Mouse (Mus musculus): ENCODE measurements around the gene Dzip1. TPM values are rescaled to one million over a fixed set of nuclear protein-coding genes. Genes with fewer than 3 reads are reported as not detected.

Gene Dzip1
- total and polyA plus RNA-seq, 2 experiments from 2014 or later = 99.0 to 352 TPM

DNA sequence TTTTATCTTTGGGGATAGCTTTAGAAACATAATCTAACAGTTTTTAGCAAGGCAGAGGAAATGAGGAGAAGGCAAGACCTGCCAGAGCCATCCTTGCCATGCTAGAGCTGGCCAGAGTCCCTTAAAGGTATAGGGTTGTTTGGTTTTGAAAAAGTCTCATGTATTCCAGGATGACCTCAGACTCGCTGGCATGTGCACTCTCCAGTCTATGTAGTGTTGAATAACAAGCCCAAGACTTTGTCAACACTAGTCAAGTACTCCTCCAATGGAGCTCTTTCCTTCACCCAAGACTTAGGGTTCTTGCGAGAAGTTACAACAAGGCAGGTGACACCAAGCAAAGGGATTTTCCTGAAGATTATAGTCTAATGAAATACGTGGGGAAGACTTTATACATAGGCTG, 3.3 kb upstream of the Dzip1 start:
- Histone ChIP-seq H3K4me3 (ENCODE audit: low read length) (no peak overlapping the region), H3K4me2 (ENCODE audit: low read depth, low read length) (no peak overlapping the region), H3K36me3 (ENCODE audit: insufficient read depth, low read length) (no peaks in the 10 kb centered on the region), H3K27me3 (ENCODE audit: insufficient read depth, low read length) (no peaks in the 10 kb centered on the region), H3K4me1 (ENCODE audit: insufficient read depth, low read length) (no peaks in the 10 kb centered on the region), H3K27ac (no peak overlapping the region), H3K9ac (replicated peaks; ENCODE audit: low read length) (no peak overlapping the region), H3K9me3 (ENCODE audit: low read length) (no peaks in the 10 kb centered on the region)
- WGBS = 84% methylated on average over 3 of the region's 3 CpGs
- no peak for TF ChIP-seq CTCF (IDR thresholded peaks at IDR 0.05; ENCODE audit: low read depth)
- DNase-seq (ENCODE audit: low spot score) = no peak
- ATAC-seq = no peak

GRCm38 (mm10) chr14:118922667-118923184, 2.5 kb downstream of the Dzip1 start:
- TF ChIP-seq CTCF (IDR thresholded peaks at IDR 0.05; ENCODE audit: low read depth) = no peak

DNA sequence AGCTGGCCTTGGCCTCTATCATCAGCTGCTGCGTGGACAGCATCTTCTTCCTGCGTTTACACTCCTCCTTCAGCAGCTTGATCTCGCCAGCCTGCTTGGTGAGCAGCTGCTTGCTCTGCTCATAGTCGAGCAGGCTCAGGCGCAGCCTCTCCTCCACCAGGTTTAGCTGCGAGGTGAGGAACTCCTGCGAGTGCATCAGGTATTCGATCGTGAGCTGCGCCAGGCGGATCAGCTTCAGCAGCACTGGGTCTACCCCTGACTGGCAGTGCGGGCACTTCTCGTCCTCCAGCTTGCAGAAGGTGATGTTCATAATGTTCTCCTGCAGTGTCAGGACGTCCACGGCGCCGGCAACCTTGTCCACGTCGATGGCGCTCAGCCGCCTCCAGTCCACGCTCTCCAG, 3.0 kb downstream of the Dzip1 start:
- ATAC-seq (peak; percentile 10; the same call in 1 of the 2 replicates), DNase-seq (ENCODE audit: low spot score) (peak; percentile 46)
- peaks cover 7% of the 10 kb centered on the region; the same call in 1 of the 2 replicates for H3K36me3 ChIP-seq (ENCODE audit: insufficient read depth, low read length)
- peaks cover 26% of the 10 kb centered on the region for H3K4me1 ChIP-seq (ENCODE audit: insufficient read depth, low read length)
- peak overlapping the region; percentile 84 for H3K4me3 ChIP-seq (ENCODE audit: low read length)
- no peak overlapping the region for H3K27ac ChIP-seq
- no peak for TF ChIP-seq CTCF (IDR thresholded peaks at IDR 0.05; ENCODE audit: low read depth)
- peak overlapping the region; percentile 56 for H3K9ac ChIP-seq (replicated peaks; ENCODE audit: low read length)
- peak overlapping the region; percentile 86 for H3K4me2 ChIP-seq (ENCODE audit: low read depth, low read length)
- WGBS = 20% methylated on average over 22 of the region's 22 CpGs
- no peaks in the 10 kb centered on the region for H3K27me3 ChIP-seq (ENCODE audit: insufficient read depth, low read length)
- H3K9me3 ChIP-seq (ENCODE audit: low read length) = no peaks in the 10 kb centered on the region

More at GRCm38 (mm10) chr14:118922667-118923184, 2.5 kb downstream of the Dzip1 start:
- no peaks in the 10 kb centered on the region for H3K9me3 ChIP-seq (ENCODE audit: low read length)
- H3K9ac ChIP-seq (replicated peaks; ENCODE audit: low read length) = peak overlapping the region; percentile 56
- H3K36me3 ChIP-seq (ENCODE audit: insufficient read depth, low read length) = peaks cover 7% of the 10 kb centered on the region; the same call in 1 of the 2 replicates
- DNase-seq (ENCODE audit: low spot score) (peak; percentile 31), ATAC-seq (peak; percentile 21; the same call in 1 of the 2 replicates)
- peak overlapping the region; percentile 84 for H3K4me3 ChIP-seq (ENCODE audit: low read length)
- H3K27me3 ChIP-seq (ENCODE audit: insufficient read depth, low read length) = no peaks in the 10 kb centered on the region
- WGBS = 2% methylated on average over 44 of the region's 47 CpGs
- peak overlapping the region; percentile 86 for H3K4me2 ChIP-seq (ENCODE audit: low read depth, low read length)
- H3K27ac ChIP-seq = no peak overlapping the region
- peaks cover 26% of the 10 kb centered on the region for H3K4me1 ChIP-seq (ENCODE audit: insufficient read depth, low read length)

DNA sequence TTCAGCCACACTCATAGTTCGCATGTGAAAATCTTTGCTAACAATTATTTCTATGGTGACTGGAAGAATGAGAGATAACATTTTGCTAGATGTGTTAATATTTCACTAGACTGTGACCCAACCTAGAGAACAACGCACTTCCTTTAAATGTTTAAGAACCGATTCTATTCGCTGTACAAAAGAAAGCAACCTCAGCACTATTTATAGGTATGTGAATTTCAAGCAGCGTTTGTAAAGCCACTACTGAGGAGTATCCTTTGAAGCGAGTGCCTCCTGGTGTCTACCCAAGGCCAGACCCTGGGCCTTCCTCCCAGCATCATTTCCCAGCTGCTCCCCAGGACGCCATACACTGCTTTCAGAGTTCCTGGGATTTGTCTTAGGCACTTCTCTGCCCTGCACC, 4.6 kb downstream of the Dzip1 start:
- H3K4me3 ChIP-seq (ENCODE audit: low read length) = no peak overlapping the region
- peaks cover 26% of the 10 kb centered on the region for H3K4me1 ChIP-seq (ENCODE audit: insufficient read depth, low read length)
- H3K9me3 ChIP-seq (ENCODE audit: low read length) = no peaks in the 10 kb centered on the region
- H3K4me2 ChIP-seq (ENCODE audit: low read depth, low read length) = peak overlapping the region; percentile 86
- peak; percentile 10; the same call in 1 of the 2 replicates for TF ChIP-seq CTCF (IDR thresholded peaks at IDR 0.05; ENCODE audit: low read depth)
- ATAC-seq (no peak), DNase-seq (ENCODE audit: low spot score) (no peak)
- WGBS = 56% methylated on average over 7 of the region's 7 CpGs
- H3K27me3 ChIP-seq (ENCODE audit: insufficient read depth, low read length) = no peaks in the 10 kb centered on the region
- H3K27ac ChIP-seq = no peak overlapping the region
- H3K36me3 ChIP-seq (ENCODE audit: insufficient read depth, low read length) = peaks cover 7% of the 10 kb centered on the region; the same call in 1 of the 2 replicates
- H3K9ac ChIP-seq (replicated peaks; ENCODE audit: low read length) = no peak overlapping the region

DNA sequence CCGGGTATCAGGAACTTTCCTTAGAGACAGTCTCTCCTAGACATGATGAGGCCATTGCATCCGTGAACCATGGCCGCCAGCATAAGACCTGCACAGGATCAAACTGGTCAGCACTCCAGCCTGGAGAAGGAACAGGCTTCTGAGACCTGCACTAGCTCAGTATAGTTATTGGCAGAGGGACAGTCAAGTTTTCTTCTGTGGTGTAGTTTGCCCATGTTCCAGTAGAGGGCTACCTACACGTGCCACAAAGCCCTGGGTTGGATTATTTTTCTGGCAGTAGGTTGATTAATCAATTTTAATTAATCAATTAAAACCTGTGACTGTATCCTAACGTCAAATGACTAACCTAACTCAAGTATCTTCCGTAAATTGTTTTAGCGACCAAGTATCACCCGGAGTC, 6.2 kb downstream of the Dzip1 start:
- Histone ChIP-seq H3K9me3 (ENCODE audit: low read length) (no peaks in the 10 kb centered on the region), H3K27ac (no peak overlapping the region), H3K27me3 (ENCODE audit: insufficient read depth, low read length) (no peaks in the 10 kb centered on the region), H3K4me1 (ENCODE audit: insufficient read depth, low read length) (peaks cover 26% of the 10 kb centered on the region), H3K4me3 (ENCODE audit: low read length) (no peak overlapping the region), H3K4me2 (ENCODE audit: low read depth, low read length) (no peak overlapping the region), H3K9ac (replicated peaks; ENCODE audit: low read length) (no peak overlapping the region), H3K36me3 (ENCODE audit: insufficient read depth, low read length) (peaks cover 7% of the 10 kb centered on the region; the same call in 1 of the 2 replicates)
- peak; percentile 74 for TF ChIP-seq CTCF (IDR thresholded peaks at IDR 0.05; ENCODE audit: low read depth)
- 67% methylated on average over 8 of the region's 8 CpGs for WGBS
- ATAC-seq (peak; percentile 49; the same call in 1 of the 2 replicates), DNase-seq (ENCODE audit: low spot score) (peak; percentile 70)

DNA sequence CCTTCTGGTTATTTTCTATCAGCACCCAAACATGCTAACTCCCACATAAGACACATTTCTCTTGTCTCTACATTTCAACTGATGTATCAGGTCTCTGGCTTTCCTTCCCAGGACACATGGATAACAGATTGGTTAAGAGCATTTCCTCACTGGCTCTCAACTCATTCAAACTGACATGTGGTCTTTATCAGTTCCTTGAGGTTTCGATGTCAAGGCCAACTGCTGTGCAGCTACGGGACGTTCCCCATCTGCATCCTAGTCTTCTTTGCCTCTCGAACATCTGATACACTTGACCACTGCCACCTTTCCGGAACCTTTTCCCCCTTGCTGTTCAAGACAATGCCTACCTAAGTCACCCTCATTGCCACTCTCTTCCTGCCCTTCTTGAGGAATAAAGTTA, 11.6 kb downstream of the Dzip1 start:
- Histone ChIP-seq H3K9me3 (ENCODE audit: low read length) (no peaks in the 10 kb centered on the region), H3K4me3 (ENCODE audit: low read length) (no peak overlapping the region), H3K9ac (replicated peaks; ENCODE audit: low read length) (no peak overlapping the region), H3K27me3 (ENCODE audit: insufficient read depth, low read length) (no peaks in the 10 kb centered on the region), H3K4me2 (ENCODE audit: low read depth, low read length) (no peak overlapping the region), H3K4me1 (ENCODE audit: insufficient read depth, low read length) (no peaks in the 10 kb centered on the region), H3K27ac (no peak overlapping the region), H3K36me3 (ENCODE audit: insufficient read depth, low read length) (peaks cover 28% of the 10 kb centered on the region)
- 80% methylated on average over 5 of the region's 5 CpGs for WGBS
- no peak for DNase-seq (ENCODE audit: low spot score)
- no peak for TF ChIP-seq CTCF (IDR thresholded peaks at IDR 0.05; ENCODE audit: low read depth)
- ATAC-seq = no peak

GRCm38 (mm10) chr14:118911521-118911920, 13.7 kb downstream of the Dzip1 start:
- WGBS = 92% methylated on average over 6 of the region's 6 CpGs
- no peak overlapping the region for H3K4me2 ChIP-seq (ENCODE audit: low read depth, low read length)
- peaks cover 44% of the 10 kb centered on the region for H3K36me3 ChIP-seq (ENCODE audit: insufficient read depth, low read length)
- H3K27ac ChIP-seq = no peak overlapping the region
- H3K4me3 ChIP-seq (ENCODE audit: low read length) = no peak overlapping the region
- H3K9ac ChIP-seq (replicated peaks; ENCODE audit: low read length) = no peak overlapping the region
- no peaks in the 10 kb centered on the region for H3K27me3 ChIP-seq (ENCODE audit: insufficient read depth, low read length)
- H3K4me1 ChIP-seq (ENCODE audit: insufficient read depth, low read length) = no peaks in the 10 kb centered on the region
- no peak for TF ChIP-seq CTCF (IDR thresholded peaks at IDR 0.05; ENCODE audit: low read depth)
- ATAC-seq (no peak), DNase-seq (ENCODE audit: low spot score) (no peak)
- no peaks in the 10 kb centered on the region for H3K9me3 ChIP-seq (ENCODE audit: low read length)

Data from hindbrain, postnatal 0 days (tissue).